In the genomic region with DNA sequence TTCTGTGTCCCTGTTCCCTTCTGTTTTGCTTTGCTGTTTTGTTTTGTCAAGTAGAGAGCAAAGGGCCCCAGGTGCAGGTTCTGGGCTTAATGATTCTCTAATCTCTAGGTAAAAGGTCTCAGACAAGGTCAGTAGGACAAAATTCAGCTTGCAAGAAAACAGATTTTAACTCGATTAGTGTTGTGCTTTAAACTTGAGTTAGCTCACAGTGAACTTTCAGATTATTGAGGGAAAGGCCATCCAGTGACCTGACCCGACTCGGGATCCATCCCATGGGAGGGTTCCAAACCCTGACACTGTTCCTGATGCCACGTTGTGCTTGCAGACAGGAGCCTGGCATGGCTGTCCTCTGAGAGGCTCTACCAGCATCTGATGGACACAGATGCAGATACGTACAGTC, we compare ENCODE assay signal across 21 mouse cellular contexts.
DNase-seq lines count a peak whose midpoint lies in the region; ATAC-seq lines count a peak whose summit lies in the region.
"Had no signal": no experiment of that assay in that cellular context is flagged by ENCODE, and none has a peak within 500 bp of the region (broad histone marks: within the 10 kb centered on the region; RNA-seq: fewer than 3 reads in every experiment).

No protein-coding gene starts in this region.

- WGBS in liver, embryonic 16.5 days (ENCODE audit: insufficient replicate concordance), result 53% methylated on average over 5 of the region's 5 CpGs

- H3K4me2 ChIP-seq in liver, embryonic 16.5 days (ENCODE audit: low read depth, low read length), result no peak overlapping the region
- H3K4me2 ChIP-seq: embryonic facial prominence, embryonic 12.5 days; forebrain, embryonic 15.5 days; limb, embryonic 15.5 days; midbrain, embryonic 12.5 days had no signal

- H3K9ac ChIP-seq in liver, embryonic 16.5 days (ENCODE audit: low read depth, low read length), result no peak overlapping the region
- H3K9ac ChIP-seq: embryonic facial prominence, embryonic 12.5 days; forebrain, embryonic 15.5 days; limb, embryonic 15.5 days; midbrain, embryonic 12.5 days had no signal

- no peak overlapping the region for H3K4me3 ChIP-seq in liver, embryonic 16.5 days (ENCODE audit: low read depth, low read length)
- H3K4me3 ChIP-seq: embryonic facial prominence, embryonic 12.5 days; forebrain, embryonic 15.5 days; heart, embryonic 10.5 days; hindbrain, embryonic 10.5 days; limb, embryonic 15.5 days; midbrain, embryonic 12.5 days had no signal

- no peaks in the 10 kb centered on the region for H3K27me3 ChIP-seq in liver, embryonic 16.5 days (ENCODE audit: control insufficient read depth, insufficient read depth, low read depth, low read length)
- H3K27me3 ChIP-seq: embryonic facial prominence, embryonic 12.5 days; forebrain, embryonic 15.5 days; limb, embryonic 15.5 days; midbrain, embryonic 12.5 days; Patski had no signal

- no peaks in the 10 kb centered on the region; the same call in none of the 2 replicates for H3K4me1 ChIP-seq in liver, embryonic 16.5 days (ENCODE audit: control insufficient read depth, low read depth, low read length)
- H3K4me1 ChIP-seq: embryonic facial prominence, embryonic 12.5 days; forebrain, embryonic 15.5 days; heart, embryonic 10.5 days; limb, embryonic 15.5 days; midbrain, embryonic 12.5 days had no signal

- peak overlapping the region; percentile 80 for H3K27ac ChIP-seq in liver, embryonic 16.5 days (ENCODE audit: low read length)
- H3K27ac ChIP-seq: embryonic facial prominence, embryonic 12.5 days; forebrain, embryonic 15.5 days; heart, embryonic 10.5 days; hindbrain, embryonic 10.5 days; hindbrain, postnatal 0 days; limb, embryonic 15.5 days; midbrain, embryonic 12.5 days had no signal

- no peaks in the 10 kb centered on the region for H3K36me3 ChIP-seq in liver, embryonic 16.5 days (ENCODE audit: control insufficient read depth, insufficient read depth)
- H3K36me3 ChIP-seq: embryonic facial prominence, embryonic 12.5 days; forebrain, embryonic 15.5 days; heart, embryonic 10.5 days; hindbrain, embryonic 10.5 days; limb, embryonic 15.5 days; midbrain, embryonic 12.5 days had no signal

- peak; percentile 49 for DNase-seq in adrenal gland, postnatal 14 days
- no peak for DNase-seq in adrenal gland, adult (ENCODE audit: inconsistent age in 2 of 2, low spot score in 1 of 2)
- peak; percentile 51 to 86 for DNase-seq in kidney, adult 8-10 months
- peak; percentile 54 to 78 for DNase-seq in kidney, postnatal 25 days
- DNase-seq in thymus, postnatal 10 days (ENCODE audit: low spot score in 2 of 2), result no peak
- no peak for DNase-seq in right cerebral cortex, postnatal 25 days
- DNase-seq in thymus, adult 18-20 months, result no peak
- DNase-seq: cerebellum, adult 2 months; gastrocnemius, postnatal 36 days; lung, postnatal 10 days; thymus, postnatal 36 days had no signal

- no peaks in the 10 kb centered on the region for H3K9me3 ChIP-seq in liver, embryonic 16.5 days (replicated peaks; ENCODE audit: control insufficient read depth, low read length)
- H3K9me3 ChIP-seq: embryonic facial prominence, embryonic 12.5 days; forebrain, embryonic 15.5 days; heart, embryonic 10.5 days; hindbrain, embryonic 10.5 days; limb, embryonic 15.5 days; midbrain, embryonic 12.5 days had no signal

- ATAC-seq in liver, embryonic 16.5 days (ENCODE audit: low read depth), result peak; percentile 76
- ATAC-seq: CD4-positive, CD25-positive, alpha-beta regulatory T cell, adult 4 months; forebrain, embryonic 15.5 days; hindbrain, postnatal 0 days; Patski had no signal

Comparison
In these comparisons a context has a peak if more than half of its experiments do, and no peak if none do; other contexts are left out.
1. DNase-seq: peak in adrenal gland, postnatal 14 days (single experiment), kidney, adult 8-10 months (2 of 2) and kidney, postnatal 25 days (2 of 2); none in adrenal gland, adult (0 of 2), thymus, postnatal 10 days (0 of 2), right cerebral cortex, postnatal 25 days (single experiment) and thymus, adult 18-20 months (0 of 2).